Mouse (Mus musculus): ENCODE measurements around the gene Ctf1. TPM values are rescaled to one million over a fixed set of nuclear protein-coding genes. Genes with fewer than 3 reads are reported as not detected.

The Ctf1 gene
- total and polyA plus RNA-seq, 3 experiments: not detected

- H3K27me3 ChIP-seq (replicated peaks): no peaks in the 10 kb centered on the region
- no peaks in the 10 kb centered on the region for H3K9me3 ChIP-seq (replicated peaks; ENCODE audit: low read length)
- peak; percentile 26 for DNase-seq (ENCODE audit: extremely low read depth)
- peak overlapping the region; percentile 57; the same call in 1 of the 2 replicates for H3K9ac ChIP-seq (ENCODE audit: insufficient read depth, low read depth)
- H3K36me3 ChIP-seq (replicated peaks in 1 of 2; ENCODE audit: control insufficient read depth in 1 of 2, insufficient read depth in 1 of 2, low read length in 1 of 2): peaks cover 11 to 20% of the 10 kb centered on the region in 2 experiments
- dilution Hi-C loops (cut with MboI; ENCODE audit: extremely low pct_ligation_motif_present, extremely low pct_unique_long_range_greater_than_20kb, low sequenced_read_pairs) (no loop called here), in situ Hi-C loops (cut with MboI; ENCODE audit: low pct_ligation_motif_present, low pct_unique_long_range_greater_than_20kb, low sequenced_read_pairs) (no loop called here)
- no peaks in the 10 kb centered on the region for H3K79me2 ChIP-seq (replicated peaks; ENCODE audit: control insufficient read depth, extremely low read depth, insufficient read depth, poor library complexity, severe bottlenecking)
- H3K4me1 ChIP-seq (ENCODE audit: control insufficient read depth in 1 of 2, insufficient read depth in 2 of 2): peaks cover 9 to 29% of the 10 kb centered on the region in 2 experiments
- peak overlapping the region; percentile 64 for H3K4me2 ChIP-seq (ENCODE audit: insufficient read depth, low read depth, poor library complexity, severe bottlenecking)
- H3K4me3 ChIP-seq (replicated peaks in 1 of 3; ENCODE audit: low read depth in 2 of 3, low read length in 2 of 3, poor library complexity in 1 of 3): peak overlapping the region in 1 of 3 experiments; percentile 68
- no peak overlapping the region for H3K27ac ChIP-seq (ENCODE audit: insufficient read depth, low read depth)
- TF ChIP-seq TBP (conservative IDR thresholded peaks at IDR 0.05; ENCODE audit: low read depth, low read length) (0 out of 2 replicates have a peak, but pooled peaks have one; percentile 56), CHD2 (IDR thresholded peaks at IDR 0.05; ENCODE audit: low read length) (no peak), POLR2AphosphoS2 (IDR thresholded peaks at IDR 0.05; ENCODE audit: low read depth, low read length) (no peak), IRF4 (IDR thresholded peaks at IDR 0.05; ENCODE audit: low read depth, low read length) (no peak)
Observed at GRCm38 (mm10) chr7:127709261-127709979, 3.1 kb upstream of the Ctf1 start.

- in situ Hi-C loops (cut with MboI; ENCODE audit: low pct_ligation_motif_present, low pct_unique_long_range_greater_than_20kb, low sequenced_read_pairs) (no loop called here), dilution Hi-C loops (cut with MboI; ENCODE audit: extremely low pct_ligation_motif_present, extremely low pct_unique_long_range_greater_than_20kb, low sequenced_read_pairs) (no loop called here)
- H3K27me3 ChIP-seq (replicated peaks): peaks cover 6% of the 10 kb centered on the region
- H3K4me2 ChIP-seq (ENCODE audit: insufficient read depth, low read depth, poor library complexity, severe bottlenecking): no peak overlapping the region
- no peak overlapping the region for H3K27ac ChIP-seq (ENCODE audit: insufficient read depth, low read depth)
- DNase-seq (ENCODE audit: extremely low read depth): no peak
- no peak overlapping the region for H3K4me3 ChIP-seq (replicated peaks in 1 of 3; ENCODE audit: low read depth in 2 of 3, low read length in 2 of 3, poor library complexity in 1 of 3)
- no peak overlapping the region for H3K9ac ChIP-seq (ENCODE audit: insufficient read depth, low read depth)
- no peaks in the 10 kb centered on the region for H3K79me2 ChIP-seq (replicated peaks; ENCODE audit: control insufficient read depth, extremely low read depth, insufficient read depth, poor library complexity, severe bottlenecking)
- no peaks in the 10 kb centered on the region for H3K9me3 ChIP-seq (replicated peaks; ENCODE audit: low read length)
- TF ChIP-seq JUND (conservative IDR thresholded peaks at IDR 0.05; ENCODE audit: low read depth, low read length): no peak
- TF ChIP-seq MXI1 (IDR thresholded peaks at IDR 0.05; ENCODE audit: low read depth, low read length): no peak
- no peak for TF ChIP-seq RAD21 (IDR thresholded peaks at IDR 0.05; ENCODE audit: low read depth, low read length)
- TF ChIP-seq USF1 (IDR thresholded peaks at IDR 0.05; ENCODE audit: low read depth, low read length): no peak
- TF ChIP-seq E2F4 (IDR thresholded peaks at IDR 0.05; ENCODE audit: insufficient replicate concordance, low read depth, low read length): no peak
- TF ChIP-seq USF2 (conservative IDR thresholded peaks at IDR 0.05; ENCODE audit: low read depth, low read length): no peak
- peaks cover 3 to 6% of the 10 kb centered on the region in 2 experiments for H3K36me3 ChIP-seq (replicated peaks in 1 of 2; ENCODE audit: control insufficient read depth in 1 of 2, insufficient read depth in 1 of 2, low read length in 1 of 2)
- peaks cover 6 to 13% of the 10 kb centered on the region in 2 experiments for H3K4me1 ChIP-seq (ENCODE audit: control insufficient read depth in 1 of 2, insufficient read depth in 2 of 2)
Observed at GRCm38 (mm10) chr7:127711031-127711430, 1.5 kb upstream of the Ctf1 start.

GRCm38 (mm10) chr7:127711456-127711855, 1.1 kb upstream of the Ctf1 start:
- H3K79me2 ChIP-seq (replicated peaks; ENCODE audit: control insufficient read depth, extremely low read depth, insufficient read depth, poor library complexity, severe bottlenecking): no peaks in the 10 kb centered on the region
- dilution Hi-C loops (cut with MboI; ENCODE audit: extremely low pct_ligation_motif_present, extremely low pct_unique_long_range_greater_than_20kb, low sequenced_read_pairs) (no loop called here), in situ Hi-C loops (cut with MboI; ENCODE audit: low pct_ligation_motif_present, low pct_unique_long_range_greater_than_20kb, low sequenced_read_pairs) (no loop called here)
- H3K9me3 ChIP-seq (replicated peaks; ENCODE audit: low read length): no peaks in the 10 kb centered on the region
- H3K27ac ChIP-seq (ENCODE audit: insufficient read depth, low read depth): no peak overlapping the region
- TF ChIP-seq USF1 (IDR thresholded peaks at IDR 0.05; ENCODE audit: low read depth, low read length): no peak
- TF ChIP-seq POLR2A (IDR thresholded peaks at IDR 0.05; ENCODE audit: low read depth, low read length): no peak
- TF ChIP-seq MYC (IDR thresholded peaks at IDR 0.05; ENCODE audit: low read depth, low read length): no peak
- no peak for TF ChIP-seq BHLHE40 (IDR thresholded peaks at IDR 0.05; ENCODE audit: low read depth, low read length)
- TF ChIP-seq ETS1 (conservative IDR thresholded peaks at IDR 0.05; ENCODE audit: low read depth, low read length): no peak
- TF ChIP-seq PAX5 (IDR thresholded peaks at IDR 0.05; ENCODE audit: low read length): no peak
- no peak for TF ChIP-seq JUN (IDR thresholded peaks at IDR 0.05; ENCODE audit: insufficient read depth, low read depth, low read length)
- no peak for TF ChIP-seq IRF4 (IDR thresholded peaks at IDR 0.05; ENCODE audit: low read depth, low read length)
- no peak for TF ChIP-seq MAFK (IDR thresholded peaks at IDR 0.05; ENCODE audit: insufficient replicate concordance, low read length)
- no peak for TF ChIP-seq TBP (conservative IDR thresholded peaks at IDR 0.05; ENCODE audit: low read depth, low read length)
- TF ChIP-seq NRF1 (IDR thresholded peaks at IDR 0.05; ENCODE audit: low read depth, low read length): no peak
- no peak for TF ChIP-seq MAX (IDR thresholded peaks at IDR 0.05; ENCODE audit: low read length)
- no peak for TF ChIP-seq ZKSCAN1 (IDR thresholded peaks at IDR 0.05; ENCODE audit: borderline replicate concordance, low read depth, low read length)
- DNase-seq (ENCODE audit: extremely low read depth): no peak
- H3K27me3 ChIP-seq (replicated peaks): peaks cover 6% of the 10 kb centered on the region
- H3K36me3 ChIP-seq (replicated peaks in 1 of 2; ENCODE audit: control insufficient read depth in 1 of 2, insufficient read depth in 1 of 2, low read length in 1 of 2): peaks cover 0 to 1% of the 10 kb centered on the region in 2 experiments
- H3K4me3 ChIP-seq (replicated peaks in 1 of 3; ENCODE audit: low read depth in 2 of 3, low read length in 2 of 3, poor library complexity in 1 of 3): no peak overlapping the region
- H3K4me1 ChIP-seq (ENCODE audit: control insufficient read depth in 1 of 2, insufficient read depth in 2 of 2): peaks cover 2 to 9% of the 10 kb centered on the region in 2 experiments; a peak in 2 of 4 replicates
- H3K9ac ChIP-seq (ENCODE audit: insufficient read depth, low read depth): no peak overlapping the region
- H3K4me2 ChIP-seq (ENCODE audit: insufficient read depth, low read depth, poor library complexity, severe bottlenecking): no peak overlapping the region

Measured in CH12.LX (cell line).